Mouse (Mus musculus) heart, embryonic 16.5 days (tissue): ENCODE data around the gene Creb3l1. TPM values are rescaled to one million over a fixed set of nuclear protein-coding genes. Genes with fewer than 3 reads are reported as not detected.

Experiments
- ATAC-seq: fragments of 200-750 bp; cut with Nextera tagmentation; replicated peaks from 2 replicates; pipeline ENCODE4 v1.8.0; 2017; ENCODE audit warnings: moderate number of reproducible peaks; ENCODE audit not compliant: insufficient read depth, low FRiP score; ENCODE audit errors: extremely low read depth
- H3K27ac ChIP-seq: fragments of 300-500 bp; sonication (generic); 2 replicates; pipeline ENCODE4 v1.5.1; 2014; ENCODE audit warnings: mild to moderate bottlenecking, low read length, control low read depth, moderate library complexity
- H3K27me3 ChIP-seq: fragments of 300-500 bp; sonication (generic); 2 replicates; pipeline ENCODE4 v1.6.1; 2014; ENCODE audit warnings: low read length, mixed read lengths; ENCODE audit not compliant: control insufficient read depth, insufficient read depth
- H3K36me3 ChIP-seq: fragments of 300-500 bp; sonication (generic); 2 replicates; pipeline ENCODE4 v1.6.1; 2014; ENCODE audit not compliant: control insufficient read depth, insufficient read depth
- H3K4me1 ChIP-seq: fragments of 300-500 bp; sonication (generic); 2 replicates; pipeline ENCODE4 v1.6.1; 2014; ENCODE audit warnings: low read length, mixed read lengths; ENCODE audit not compliant: control insufficient read depth, insufficient read depth
- H3K4me2 ChIP-seq: fragments of 300-500 bp; sonication (generic); 2 replicates; pipeline ENCODE4 v1.6.1; 2014; ENCODE audit warnings: low read depth, mild to moderate bottlenecking, control low read depth, low read length
- H3K4me3 ChIP-seq: fragments of 300-500 bp; sonication (generic); 2 replicates; pipeline ENCODE4 v1.5.1; 2014; ENCODE audit warnings: mild to moderate bottlenecking, control low read depth, low read length
- H3K9ac ChIP-seq: fragments of 300-500 bp; sonication (generic); 2 replicates; pipeline ENCODE4 v1.6.1; 2014; ENCODE audit warnings: low read length, control low read depth
- H3K9me3 ChIP-seq: fragments of 300-500 bp; sonication (generic); replicated peaks from 2 replicates; pipeline ENCODE4 v1.6.1; 2016; ENCODE audit warnings: low read length; ENCODE audit not compliant: control insufficient read depth
- WGBS: fragments of 180-500 bp; shearing (Covaris S2); extraction: QIAGEN DNeasy Blood & Tissue Kit; methylation state at CpG from one replicate; pipeline ENCODE4 v1.1.7; 2014; 5-methylcytosine and 5-hydroxymethylcytosine counted together
- polyA plus RNA-seq: library from polyadenylated mRNA; unstranded; fragments of >200 nt; fragmentation: Nextera tagmentation; extraction: Ambion mirVana; gene quantifications from 2 replicates; pipeline ENCODE4 v1.2.1, GENCODE M21; 2015

Gene Creb3l1
- polyA plus RNA-seq, 1 experiment from 2014 or later, result 8.4 TPM

DNA sequence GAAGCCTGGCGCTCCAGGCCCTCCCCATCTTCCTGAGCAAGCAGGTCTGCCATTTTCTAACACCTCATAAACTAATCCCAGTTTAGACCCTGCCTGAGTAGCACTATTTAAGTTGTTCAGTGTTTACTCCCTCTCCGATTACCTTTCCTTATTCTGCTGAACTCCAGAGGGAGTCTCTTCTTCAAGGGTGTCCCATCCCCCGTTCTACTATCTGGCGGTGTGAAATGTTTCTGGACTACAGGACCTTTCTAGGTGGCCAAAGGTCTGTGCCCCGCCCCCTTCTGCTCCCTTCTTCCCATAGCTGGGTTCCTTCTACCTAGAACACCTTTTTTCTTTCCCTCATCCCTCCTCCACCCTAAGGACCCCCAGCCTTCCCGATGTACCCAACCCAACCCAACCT is 36.0 kb upstream of the Creb3l1 start:
- H3K4me3 ChIP-seq, result peak overlapping the region; percentile 59
- no peaks in the 10 kb centered on the region for H3K36me3 ChIP-seq
- peaks cover 9% of the 10 kb centered on the region for H3K27me3 ChIP-seq
- peaks cover 7% of the 10 kb centered on the region for H3K4me1 ChIP-seq
- H3K27ac ChIP-seq, result no peak overlapping the region
- H3K9me3 ChIP-seq, result no peaks in the 10 kb centered on the region
- 29% methylated on average over 6 of the region's 6 CpGs for WGBS
- H3K9ac ChIP-seq, result no peak overlapping the region
- H3K4me2 ChIP-seq, result peak overlapping the region; percentile 95
- no peak for ATAC-seq

DNA sequence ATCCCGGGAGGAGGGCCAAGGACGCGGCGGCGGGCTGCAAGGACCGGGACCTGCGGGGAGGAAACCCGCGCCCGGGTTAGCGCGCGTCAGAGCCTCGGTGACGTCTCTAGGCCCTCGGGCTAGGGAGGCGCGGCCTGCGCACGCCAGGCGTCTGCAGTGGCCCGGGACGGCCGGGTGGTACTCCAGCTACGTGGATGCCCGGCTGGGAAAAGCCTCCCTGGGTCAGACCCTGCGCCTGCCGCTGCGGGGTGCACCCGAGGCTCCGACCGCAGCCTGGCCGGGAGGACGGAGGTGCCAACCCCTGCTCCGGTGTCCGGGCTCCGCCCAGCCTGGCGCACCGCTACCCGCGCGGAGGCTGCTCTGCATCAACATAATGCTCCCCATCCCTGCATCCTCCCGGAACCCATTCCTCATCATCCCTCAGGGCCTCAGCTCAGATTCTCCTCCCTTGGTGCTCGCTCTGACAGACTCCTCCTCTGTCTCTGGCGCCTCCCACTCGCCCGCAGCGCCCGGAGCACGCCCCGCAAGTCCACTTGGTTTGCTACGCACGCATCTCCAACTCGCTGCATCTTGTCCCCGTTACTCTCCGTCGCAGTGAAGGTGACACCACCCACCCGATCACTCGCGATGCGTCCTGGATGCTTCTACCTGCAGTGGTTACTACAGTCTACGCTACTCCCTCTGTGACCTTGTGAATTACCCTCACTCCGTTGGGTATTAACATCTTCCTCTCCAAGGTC is 35.3 kb upstream of the Creb3l1 start:
- under 1% methylated on average over 63 of the region's 63 CpGs for WGBS
- peak overlapping the region; percentile 95 for H3K4me2 ChIP-seq
- ATAC-seq, result peak; percentile 34
- H3K4me1 ChIP-seq, result peaks cover 7% of the 10 kb centered on the region
- no peak overlapping the region for H3K27ac ChIP-seq
- peak overlapping the region; percentile 59 for H3K4me3 ChIP-seq
- H3K9ac ChIP-seq, result peak overlapping the region; percentile 69
- H3K36me3 ChIP-seq, result no peaks in the 10 kb centered on the region
- H3K9me3 ChIP-seq, result no peaks in the 10 kb centered on the region
- H3K27me3 ChIP-seq, result peaks cover 10% of the 10 kb centered on the region

DNA sequence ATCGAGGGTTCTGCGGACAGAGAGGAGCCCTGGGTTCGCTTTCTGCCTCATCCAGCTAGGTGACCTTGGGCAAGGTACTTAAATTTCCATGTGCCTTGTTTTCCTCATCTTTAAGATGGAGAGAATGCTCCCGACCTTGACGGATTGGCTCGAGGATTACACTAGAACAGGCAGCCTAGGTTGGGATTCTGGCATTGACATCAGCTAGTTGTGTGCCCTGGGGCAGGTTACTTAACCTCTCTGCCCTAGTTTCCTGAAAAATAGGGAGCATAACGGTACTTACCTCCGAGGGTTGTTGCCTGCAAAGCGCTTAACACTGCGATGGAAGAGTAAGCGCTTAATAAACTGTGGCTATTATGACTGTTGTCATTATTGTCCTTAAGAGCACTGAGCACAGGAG is 34.6 kb upstream of the Creb3l1 start:
- peak overlapping the region; percentile 95 for H3K4me2 ChIP-seq
- no peak overlapping the region for H3K27ac ChIP-seq
- H3K9ac ChIP-seq, result peak overlapping the region; percentile 69
- peaks cover 16% of the 10 kb centered on the region for H3K27me3 ChIP-seq
- H3K4me1 ChIP-seq, result peaks cover 7% of the 10 kb centered on the region
- 4% methylated on average over 11 of the region's 11 CpGs for WGBS
- H3K9me3 ChIP-seq, result no peaks in the 10 kb centered on the region
- no peak for ATAC-seq
- no peaks in the 10 kb centered on the region for H3K36me3 ChIP-seq
- peak overlapping the region; percentile 59 for H3K4me3 ChIP-seq

DNA sequence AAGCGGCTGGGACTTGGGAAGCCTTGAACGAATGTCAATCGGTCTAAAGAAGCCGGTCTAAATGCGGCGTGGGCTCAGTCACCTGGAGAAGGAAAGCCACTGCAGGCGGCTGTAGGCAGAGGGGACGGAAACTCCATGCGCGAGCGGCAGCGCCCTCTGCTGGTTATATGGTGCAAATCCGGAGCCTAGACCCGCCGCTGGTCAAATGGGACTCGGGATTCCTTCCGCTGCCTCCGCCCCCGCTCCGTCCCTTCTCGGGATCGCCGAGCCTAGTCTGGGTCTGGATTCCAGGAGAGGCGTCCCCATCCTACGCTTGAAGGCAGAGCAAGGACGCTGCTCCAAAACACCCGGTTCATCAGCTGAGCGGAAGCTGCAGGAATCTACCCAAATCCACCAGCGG is 34.2 kb upstream of the Creb3l1 start:
- Histone ChIP-seq H3K9ac (peak overlapping the region; percentile 55), H3K27me3 (peaks cover 16% of the 10 kb centered on the region), H3K4me1 (peaks cover 7% of the 10 kb centered on the region), H3K4me2 (peak overlapping the region; percentile 95), H3K36me3 (no peaks in the 10 kb centered on the region), H3K27ac (no peak overlapping the region), H3K4me3 (peak overlapping the region; percentile 59), H3K9me3 (no peaks in the 10 kb centered on the region)
- 0% methylated on average over 29 of the region's 29 CpGs for WGBS
- peak; percentile 61; the same call in 1 of the 2 replicates for ATAC-seq

DNA sequence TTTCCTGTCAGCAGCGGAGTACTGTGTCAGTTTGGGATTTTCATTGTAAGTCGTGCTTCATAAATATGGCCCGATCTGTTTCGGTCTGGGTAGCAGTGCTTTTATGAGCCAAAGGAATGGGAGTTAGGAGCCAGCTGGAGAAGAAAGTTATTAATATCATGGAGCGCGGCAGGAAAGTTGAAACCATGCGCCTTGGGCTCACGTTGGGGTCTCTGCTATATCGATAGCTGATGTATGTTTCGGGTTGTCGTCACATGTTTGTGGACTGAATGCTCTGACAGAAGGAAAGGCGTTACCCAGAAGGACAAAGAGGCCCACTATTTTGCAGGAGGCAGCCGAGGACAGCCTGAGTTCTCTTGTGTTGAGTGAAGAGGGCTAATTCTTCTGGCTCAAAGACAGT is 32.5 kb upstream of the Creb3l1 start:
- H3K27ac ChIP-seq, result no peak overlapping the region
- 80% methylated on average over 13 of the region's 13 CpGs for WGBS
- no peak overlapping the region for H3K4me3 ChIP-seq
- no peak for ATAC-seq
- peaks cover 21% of the 10 kb centered on the region; the same call in 1 of the 2 replicates for H3K27me3 ChIP-seq
- H3K9me3 ChIP-seq, result no peaks in the 10 kb centered on the region
- no peak overlapping the region for H3K9ac ChIP-seq
- peaks cover 7% of the 10 kb centered on the region for H3K4me1 ChIP-seq
- no peaks in the 10 kb centered on the region for H3K36me3 ChIP-seq
- no peak overlapping the region for H3K4me2 ChIP-seq

DNA sequence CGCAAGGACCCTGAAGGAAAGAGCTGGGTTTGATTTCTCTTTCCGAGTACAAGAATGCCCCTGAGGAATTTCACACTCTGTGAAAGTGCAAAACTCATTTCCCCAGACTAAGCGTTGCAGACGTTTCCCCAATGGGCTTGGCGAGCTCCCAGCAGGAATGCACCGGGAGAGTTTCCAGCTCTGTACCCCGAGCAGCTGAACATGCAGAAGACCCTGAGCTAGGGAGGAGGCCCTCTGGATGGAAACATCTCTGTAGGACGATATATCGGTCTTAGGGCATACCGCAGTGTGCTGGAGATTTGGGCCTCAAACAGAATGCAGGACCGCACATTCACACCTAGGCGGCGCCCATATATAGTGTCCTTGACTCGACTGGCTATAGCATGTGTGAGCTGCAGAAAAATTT is 31.5 kb upstream of the Creb3l1 start:
- Histone ChIP-seq H3K4me1 (peaks cover 7% of the 10 kb centered on the region), H3K4me3 (peak overlapping the region; percentile 52), H3K36me3 (no peaks in the 10 kb centered on the region), H3K4me2 (peak overlapping the region; percentile 85), H3K27me3 (peaks cover 21% of the 10 kb centered on the region; the same call in 1 of the 2 replicates), H3K9ac (peak overlapping the region; percentile 72), H3K9me3 (no peaks in the 10 kb centered on the region), H3K27ac (peak overlapping the region; percentile 72)
- 0 out of 2 replicates have a peak, but pooled peaks have one; percentile 33 for ATAC-seq
- 3% methylated on average over 14 of the region's 14 CpGs for WGBS

DNA sequence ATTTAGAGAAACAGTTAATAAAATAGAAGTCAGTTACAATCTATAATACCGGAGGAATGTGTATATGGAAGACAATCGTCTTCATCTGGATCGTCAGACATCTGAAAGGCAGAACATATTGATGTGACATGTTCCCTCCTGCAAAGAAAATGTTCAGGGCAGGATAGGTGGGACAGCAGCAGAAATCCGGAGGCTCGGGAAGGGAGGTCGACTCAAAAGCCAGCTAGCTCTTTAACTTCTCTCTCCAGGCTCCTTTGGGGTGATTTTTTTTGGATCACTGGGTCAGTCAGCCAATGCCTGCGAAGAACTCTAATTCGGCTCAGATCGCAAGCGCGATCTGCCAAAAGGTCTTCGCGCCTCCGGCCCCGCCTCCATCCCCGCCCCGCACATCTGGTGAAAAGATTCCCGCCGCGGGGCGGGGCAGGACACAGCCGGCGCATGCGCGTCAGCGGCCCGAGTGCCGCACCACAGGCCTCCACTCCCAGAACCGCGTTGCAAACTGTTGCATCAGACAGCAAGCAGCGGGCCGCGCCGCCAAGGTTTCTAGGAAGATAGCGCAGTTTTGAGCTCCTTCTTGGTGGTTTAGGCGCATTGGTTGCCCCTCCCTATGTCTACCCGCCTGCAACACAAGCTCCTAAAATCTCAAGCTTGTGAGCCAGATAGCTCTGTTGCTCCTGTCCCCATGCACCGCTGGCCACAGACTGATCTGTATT is 31.0 kb upstream of the Creb3l1 start:
- H3K4me1 ChIP-seq, result peaks cover 7% of the 10 kb centered on the region
- H3K36me3 ChIP-seq, result no peaks in the 10 kb centered on the region
- peak; percentile 68 for ATAC-seq

DNA sequence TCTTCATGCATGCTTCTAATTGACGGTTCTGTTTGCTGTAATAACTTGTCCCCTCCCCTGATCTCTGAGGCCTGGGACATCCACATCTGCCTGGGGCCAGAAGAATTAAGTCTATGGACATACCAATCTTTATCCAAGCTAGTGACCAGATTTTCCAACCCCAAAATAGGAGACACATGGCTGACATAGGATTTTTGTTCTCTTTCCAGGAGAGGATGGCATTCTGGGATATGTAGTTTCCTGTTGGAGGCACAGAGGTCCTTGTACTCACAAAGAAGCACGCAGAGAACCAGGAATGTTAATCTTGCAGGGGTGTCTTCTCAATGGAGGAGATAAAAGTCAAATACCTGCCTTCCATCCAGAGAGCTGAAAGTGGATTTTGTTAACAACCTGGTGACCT is 28.5 kb upstream of the Creb3l1 start:
- Histone ChIP-seq H3K27me3 (peaks cover 12% of the 10 kb centered on the region; the same call in 1 of the 2 replicates), H3K9me3 (no peaks in the 10 kb centered on the region), H3K4me1 (peaks cover 4% of the 10 kb centered on the region; the same call in 1 of the 2 replicates), H3K9ac (no peak overlapping the region), H3K36me3 (no peaks in the 10 kb centered on the region), H3K27ac (no peak overlapping the region), H3K4me2 (no peak overlapping the region), H3K4me3 (no peak overlapping the region)
- WGBS, result 55% methylated on average over 2 of the region's 2 CpGs
- ATAC-seq, result no peak

More for the DNA sequence above, 31.0 kb upstream of the Creb3l1 start:
- 4% methylated on average over 38 of the region's 38 CpGs for WGBS
- H3K4me2 ChIP-seq, result peak overlapping the region; percentile 85
- H3K27me3 ChIP-seq, result peaks cover 15% of the 10 kb centered on the region; the same call in 1 of the 2 replicates
- peak overlapping the region; percentile 72 for H3K27ac ChIP-seq
- H3K9me3 ChIP-seq, result no peaks in the 10 kb centered on the region
- H3K4me3 ChIP-seq, result peak overlapping the region; percentile 52
- H3K9ac ChIP-seq, result peak overlapping the region; percentile 72

DNA sequence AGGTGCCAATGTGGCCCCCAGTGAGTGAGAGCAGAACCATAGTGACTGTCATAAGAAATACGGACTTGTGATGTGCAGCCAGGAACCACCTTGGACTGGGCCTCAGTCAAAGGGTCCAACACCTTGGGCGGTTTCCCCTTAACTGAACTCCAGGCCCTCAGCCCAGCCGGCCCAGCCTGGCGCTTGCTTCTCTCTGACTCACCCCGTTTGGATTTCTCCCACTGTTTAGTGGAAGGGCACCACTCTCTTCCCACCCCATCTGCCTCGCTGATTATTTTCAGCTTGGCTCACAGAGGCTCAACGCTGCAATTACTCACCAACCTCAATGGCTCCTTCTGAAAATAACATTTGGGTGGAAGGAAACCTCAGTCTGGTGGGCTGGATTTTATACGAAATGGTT is 27.9 kb upstream of the Creb3l1 start:
- H3K9me3 ChIP-seq, result no peaks in the 10 kb centered on the region
- 68% methylated on average over 8 of the region's 8 CpGs for WGBS
- no peaks in the 10 kb centered on the region for H3K36me3 ChIP-seq
- no peak overlapping the region for H3K9ac ChIP-seq
- ATAC-seq, result no peak
- no peak overlapping the region for H3K4me2 ChIP-seq
- H3K27me3 ChIP-seq, result peaks cover 12% of the 10 kb centered on the region; the same call in 1 of the 2 replicates
- H3K4me1 ChIP-seq, result peaks cover 4% of the 10 kb centered on the region; the same call in 1 of the 2 replicates
- H3K4me3 ChIP-seq, result no peak overlapping the region
- H3K27ac ChIP-seq, result no peak overlapping the region
